Mouse (Mus musculus) intestine, postnatal 0 days (tissue): ENCODE measurements around the gene Efr3b. TPM values are rescaled to one million over a fixed set of nuclear protein-coding genes. Genes with fewer than 3 reads are reported as not detected.
"Not testable (repeated sequence)": the region's sequence is repeated elsewhere in the genome, so short reads cannot be mapped to it uniquely, and the experiment has no call there.

ENCODE experiments used
- ATAC-seq: fragments of 200-750 bp; cut with Nextera tagmentation; 2 replicates; pipeline ENCODE4 v1.8.0; 2017; ENCODE audit warnings: mild to moderate bottlenecking, moderate TSS enrichment, moderate library complexity
- H3K27ac ChIP-seq: fragments of 300-500 bp; sonication (generic); 2 replicates; pipeline ENCODE4 v1.5.1; 2014; ENCODE audit warnings: mild to moderate bottlenecking, low read depth, low read length, moderate library complexity
- H3K27me3 ChIP-seq: fragments of 300-500 bp; sonication (generic); replicated peaks from 2 replicates; pipeline ENCODE4 v1.6.1; 2014; ENCODE audit warnings: low read length, mixed read lengths; ENCODE audit not compliant: control insufficient read depth, insufficient read depth
- H3K36me3 ChIP-seq: fragments of 300-500 bp; sonication (generic); 2 replicates; pipeline ENCODE4 v1.6.1; 2014; ENCODE audit warnings: mild to moderate bottlenecking, moderate library complexity; ENCODE audit not compliant: control insufficient read depth, insufficient read depth
- H3K4me1 ChIP-seq: fragments of 300-500 bp; sonication (generic); replicated peaks from 2 replicates; pipeline ENCODE4 v1.6.1; 2014; ENCODE audit warnings: antibody characterized with exemption, low read length, mixed read lengths; ENCODE audit not compliant: control insufficient read depth, insufficient read depth
- H3K4me2 ChIP-seq: fragments of 300-500 bp; sonication (generic); replicated peaks from 2 replicates; pipeline ENCODE4 v1.6.1; 2014; ENCODE audit warnings: low read depth, mild to moderate bottlenecking, moderate library complexity
- H3K4me3 ChIP-seq: fragments of 300-500 bp; sonication (generic); 2 replicates; pipeline ENCODE4 v1.5.1; 2014; ENCODE audit warnings: low read depth, low read length
- H3K9ac ChIP-seq: fragments of 300-500 bp; sonication (generic); 2 replicates; pipeline ENCODE4 v1.6.1; 2014; ENCODE audit warnings: mild to moderate bottlenecking, low read depth, low read length
- H3K9me3 ChIP-seq: fragments of 300-500 bp; sonication (generic); 2 replicates; pipeline ENCODE4 v1.6.1; 2016; ENCODE audit warnings: mixed run types; ENCODE audit not compliant: control insufficient read depth
- CTCF ChIP-seq: sonication (generic); IDR thresholded peaks from 2 replicates; pipeline ENCODE4 v1.5.1; 2016; ENCODE audit warnings: low read depth, mild to moderate bottlenecking, control low read depth, antibody characterized with exemption, moderate library complexity
- WGBS: fragments of 180-500 bp; shearing (Covaris S2); extraction: QIAGEN DNeasy Blood & Tissue Kit; methylation state at CpG from one replicate; pipeline ENCODE4 v1.1.7; 2014; 5-methylcytosine and 5-hydroxymethylcytosine counted together
- polyA plus RNA-seq: library from polyadenylated mRNA; unstranded; fragments of >200 nt; fragmentation: Nextera tagmentation; extraction: Ambion mirVana; gene quantifications from 2 replicates; pipeline ENCODE4 v1.2.1, GENCODE M21; 2015

The Efr3b gene
- polyA plus RNA-seq, 1 experiment from 2014 or later, result 3.2 TPM

- peak overlapping the region; percentile 40 for H3K9ac ChIP-seq
- under 1% methylated on average over 41 of the region's 41 CpGs for WGBS
- H3K9me3 ChIP-seq, result no peaks in the 10 kb centered on the region
- H3K4me3 ChIP-seq, result peak overlapping the region; percentile 35
- no peaks in the 10 kb centered on the region for H3K27me3 ChIP-seq
- peak overlapping the region; percentile 85 for H3K4me2 ChIP-seq
- H3K27ac ChIP-seq, result 0 out of 2 replicates have a peak overlapping the region, but pooled peaks have one; percentile 15
- H3K4me1 ChIP-seq, result peaks cover 2% of the 10 kb centered on the region; the same call in 1 of the 2 replicates
- H3K36me3 ChIP-seq, result no peaks in the 10 kb centered on the region; the same call in 1 of the 2 replicates
- no peak for TF ChIP-seq CTCF
- ATAC-seq, result peak; percentile 91
These were observed 57.2 kb downstream of the Efr3b start for GRCm38 (mm10) chr12:3981350-3982131.

GRCm38 (mm10) chr12:3980991-3981349 is 57.7 kb downstream of the Efr3b start:
- 0 out of 2 replicates have a peak, but pooled peaks have one; percentile 2 for ATAC-seq
- H3K27ac ChIP-seq, result no peak overlapping the region
- H3K4me2 ChIP-seq, result peak overlapping the region; percentile 85
- no peaks in the 10 kb centered on the region for H3K9me3 ChIP-seq
- TF ChIP-seq CTCF, result no peak
- peaks cover 2% of the 10 kb centered on the region; the same call in 1 of the 2 replicates for H3K4me1 ChIP-seq
- H3K4me3 ChIP-seq, result no peak overlapping the region
- no peaks in the 10 kb centered on the region; the same call in 1 of the 2 replicates for H3K36me3 ChIP-seq
- no peak overlapping the region for H3K9ac ChIP-seq
- H3K27me3 ChIP-seq, result no peaks in the 10 kb centered on the region
- WGBS, result 71% methylated on average over 1 of the region's 1 CpGs

GRCm38 (mm10) chr12:3973169-3973568 is 65.5 kb downstream of the Efr3b start:
- H3K9ac ChIP-seq, H3K9me3 ChIP-seq, H3K4me3 ChIP-seq, H3K27ac ChIP-seq, H3K27me3 ChIP-seq, H3K4me1 ChIP-seq, ATAC-seq, H3K4me2 ChIP-seq: not testable (repeated sequence)
- H3K36me3 ChIP-seq, result peaks cover 23% of the 10 kb centered on the region; the same call in 1 of the 2 replicates
- 93% methylated on average over 6 of the region's 6 CpGs for WGBS

GRCm38 (mm10) chr12:3968380-3968779 is 70.3 kb downstream of the Efr3b start:
- WGBS, result 56% methylated on average over 9 of the region's 9 CpGs
- ATAC-seq, result no peak
- no peak overlapping the region for H3K27ac ChIP-seq
- H3K4me1 ChIP-seq, result no peaks in the 10 kb centered on the region
- no peak for TF ChIP-seq CTCF
- H3K9ac ChIP-seq, result no peak overlapping the region
- H3K36me3 ChIP-seq, result peaks cover 26% of the 10 kb centered on the region; the same call in 1 of the 2 replicates
- no peaks in the 10 kb centered on the region for H3K27me3 ChIP-seq
- no peaks in the 10 kb centered on the region for H3K9me3 ChIP-seq
- no peak overlapping the region for H3K4me3 ChIP-seq
- H3K4me2 ChIP-seq, result no peak overlapping the region

- no peaks in the 10 kb centered on the region for H3K9me3 ChIP-seq
- no peak for TF ChIP-seq CTCF
- no peaks in the 10 kb centered on the region for H3K4me1 ChIP-seq
- no peaks in the 10 kb centered on the region for H3K27me3 ChIP-seq
- H3K4me3 ChIP-seq, result no peak overlapping the region
- 91% methylated on average over 4 of the region's 4 CpGs for WGBS
- H3K9ac ChIP-seq, result no peak overlapping the region
- H3K36me3 ChIP-seq, result peaks cover 26% of the 10 kb centered on the region; the same call in 1 of the 2 replicates
- H3K4me2 ChIP-seq, result no peak overlapping the region
- no peak for ATAC-seq
- no peak overlapping the region for H3K27ac ChIP-seq
These were observed 71.5 kb downstream of the Efr3b start for GRCm38 (mm10) chr12:3967196-3967595.

- peak overlapping the region; percentile 91 for H3K4me2 ChIP-seq
- H3K36me3 ChIP-seq, result 0 out of 2 replicates have a peak, but pooled peaks cover 2% of the 10 kb centered on the region
- H3K9ac ChIP-seq, result peak overlapping the region; percentile 57; the same call in 1 of the 2 replicates
- H3K4me1 ChIP-seq, result peaks cover 4% of the 10 kb centered on the region; the same call in 1 of the 2 replicates
- TF ChIP-seq CTCF, result peak; percentile 64
- H3K9me3 ChIP-seq, result no peaks in the 10 kb centered on the region
- peak; percentile 38; the same call in 1 of the 2 replicates for ATAC-seq
- WGBS, result 38% methylated on average over 4 of the region's 4 CpGs
- peak overlapping the region; percentile 82; the same call in 1 of the 2 replicates for H3K27ac ChIP-seq
- 0 out of 2 replicates have a peak, but pooled peaks cover 3% of the 10 kb centered on the region for H3K27me3 ChIP-seq
- peak overlapping the region; percentile 52 for H3K4me3 ChIP-seq
These were observed 78.2 kb downstream of the Efr3b start for GRCm38 (mm10) chr12:3960553-3960952.
